Mouse (Mus musculus) left cerebral cortex, adult 2 months (tissue): ENCODE data around the gene Abcb1b. TPM values are rescaled to one million over a fixed set of nuclear protein-coding genes. Genes with fewer than 3 reads are reported as not detected.

ENCODE experiments used
- DNase-seq, 2 experiments: peaks; one replicate each; pipeline ENCODE4 v3.0.0; 2021 to 2022; ENCODE audit warnings: low spot score in 2 of 2, mixed read lengths in 1 of 2; ENCODE audit errors: extremely low spot score in 1 of 2
- H3K27ac ChIP-seq: fragments of 200-600 bp; 2 replicates; pipeline ENCODE4 v1.8.1; 2022
- H3K4me3 ChIP-seq: fragments of 200-600 bp; 2 replicates; pipeline ENCODE4 v1.8.1; 2022
- CTCF ChIP-seq: fragments of 200-600 bp; IDR thresholded peaks from 2 replicates; pipeline ENCODE4 v1.8.1; 2022; ENCODE audit warnings: antibody characterized with exemption, mild to moderate bottlenecking, moderate library complexity
- intact Hi-C: fragments of 180-260 bp; cut with DNase I; formaldehyde crosslinking; loops from one replicate; pipeline ENCODE4 v1.15.1; 2025
- total RNA-seq, 2 experiments: library from RNA; stranded (reverse); gene quantifications; 2 replicates each; pipeline ENCODE4 v1.2.3; 2021

Abcb1b gene
- total RNA-seq, 2 experiments from 2014 or later: 2.5 to 3.1 TPM

GRCm38 (mm10) chr5:8904539-8904938 is 106.6 kb downstream of the Abcb1b start:
- no peak for DNase-seq
- H3K4me3 ChIP-seq: no peak overlapping the region
- no peak overlapping the region for H3K27ac ChIP-seq
- TF ChIP-seq CTCF: no peak
- intact Hi-C loops: no loop called here

GRCm38 (mm10) chr5:8911567-8912198 is 113.7 kb downstream of the Abcb1b start:
- intact Hi-C loops: no loop called here
- no peak for TF ChIP-seq CTCF

More at GRCm38 (mm10) chr5:8911567-8912198, 113.7 kb downstream of the Abcb1b start:
- Histone ChIP-seq H3K27ac (no peak overlapping the region), H3K4me3 (no peak overlapping the region)
- DNase-seq: no peak

Other genes starting within 250 kb of the Abcb1b start
- 10 to 100 TPM; 32.4 to 34.1 TPM for gene Rundc3b, start 175.2 kb upstream of the Abcb1b start, total RNA-seq
- 10 to 100 TPM; 15.9 to 20.2 TPM for gene Abcb1a, start 138.1 kb upstream of the Abcb1b start, total RNA-seq
- gene Abcb4, start 95.6 kb downstream of the Abcb1b start, total RNA-seq: 1 to 10 TPM; 3.8 to 5.8 TPM
- gene Crot, start 199.2 kb downstream of the Abcb1b start, total RNA-seq: 10 to 100 TPM; 23.8 to 24.0 TPM